Mouse (Mus musculus) right cerebral cortex, adult 2 months (tissue): ENCODE results near the gene Prkab1.

Experiments
- DNase-seq, 2 experiments: peaks; one replicate each; pipeline ENCODE4 v3.0.0; 2021 to 2022; ENCODE audit warnings: low spot score in 2 of 2

Gene Prkab1

DNA sequence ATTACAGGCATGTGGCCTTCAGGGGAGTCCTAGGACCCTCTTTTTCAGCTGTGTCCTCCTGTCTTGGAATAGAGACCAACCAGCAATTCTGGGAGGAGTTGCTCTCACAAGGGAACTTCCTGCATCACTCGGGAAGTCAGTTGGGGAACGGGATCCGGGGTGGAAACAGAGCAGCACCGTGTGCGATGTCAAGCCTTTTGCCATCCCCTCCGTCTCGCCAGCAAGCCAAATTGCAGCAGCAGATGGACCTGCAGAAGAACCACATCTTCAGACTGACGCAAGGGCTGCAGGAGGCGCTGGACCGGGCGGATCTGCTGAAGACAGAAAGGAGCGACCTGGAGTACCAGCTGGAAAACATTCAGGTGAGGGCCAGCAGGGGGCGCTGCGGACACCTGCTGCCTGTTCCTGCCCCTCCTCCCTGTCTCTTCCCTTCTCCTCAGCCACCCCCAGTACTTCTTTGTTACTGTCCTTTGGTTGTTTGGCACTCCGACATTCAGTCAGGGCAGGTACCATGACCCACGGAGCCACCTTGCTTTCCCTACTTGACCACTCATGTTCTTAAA lies 45.1 kb downstream of the Prkab1 start:
- no peak for DNase-seq

DNA sequence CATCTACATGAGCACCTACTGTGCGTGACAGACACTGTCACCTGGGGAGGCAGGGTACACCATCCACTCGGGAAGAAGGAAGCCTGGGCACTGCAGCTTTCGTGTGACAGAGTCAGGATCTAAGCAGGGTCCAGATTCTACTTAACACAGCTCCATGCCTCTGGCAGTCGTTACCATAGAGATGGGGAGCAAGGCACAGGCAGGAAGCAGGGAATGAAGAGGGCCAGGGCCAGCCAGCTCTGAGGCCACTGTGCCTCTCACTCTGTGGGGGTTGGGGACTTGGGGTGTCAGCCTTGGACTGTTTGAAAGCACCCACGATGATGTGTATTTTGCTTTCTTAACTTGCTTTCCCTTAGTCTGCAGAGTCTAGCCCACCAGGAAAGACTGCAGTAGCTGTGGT lies 46.1 kb downstream of the Prkab1 start:
- DNase-seq = no peak

DNA sequence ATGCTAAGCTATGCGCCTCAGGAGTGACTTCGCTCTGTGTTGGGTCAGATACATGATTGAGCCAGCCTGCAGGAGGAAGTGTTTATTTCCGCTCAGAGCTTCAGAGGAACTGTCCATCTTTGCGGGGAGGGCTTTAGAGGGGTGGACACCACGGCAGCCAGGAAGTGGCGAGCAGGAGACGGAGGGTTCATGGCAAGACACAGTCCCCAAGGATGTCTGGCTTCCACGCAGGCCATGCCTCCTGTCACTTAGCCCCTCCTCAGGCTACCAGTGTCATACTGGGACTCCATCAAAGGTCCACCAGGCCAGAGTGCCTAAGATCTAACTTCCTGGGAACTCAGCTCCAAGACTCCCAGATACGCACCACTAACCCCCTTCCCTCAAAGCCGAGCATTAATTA lies 46.6 kb downstream of the Prkab1 start:
- DNase-seq = no peak

DNA sequence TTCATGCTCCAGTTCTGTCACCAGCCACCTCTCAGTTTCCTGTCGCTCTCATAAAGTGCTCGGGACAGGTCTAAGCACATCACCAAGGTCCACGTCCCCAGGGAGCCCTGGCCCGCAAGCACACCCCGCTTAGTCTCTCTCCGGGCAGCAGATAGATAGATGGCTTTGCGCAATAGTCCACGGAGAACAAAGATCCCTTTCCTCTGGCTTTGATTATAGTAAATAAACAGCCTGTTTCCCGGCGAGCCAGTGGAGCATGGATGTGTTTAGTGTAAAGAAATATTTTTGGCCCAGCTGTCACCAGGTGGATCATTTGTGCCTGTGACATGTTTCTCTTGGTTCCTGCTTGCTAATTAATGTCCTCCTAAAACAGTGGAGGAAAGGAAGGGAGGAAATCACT lies 47.0 kb downstream of the Prkab1 start:
- no peak for DNase-seq

DNA sequence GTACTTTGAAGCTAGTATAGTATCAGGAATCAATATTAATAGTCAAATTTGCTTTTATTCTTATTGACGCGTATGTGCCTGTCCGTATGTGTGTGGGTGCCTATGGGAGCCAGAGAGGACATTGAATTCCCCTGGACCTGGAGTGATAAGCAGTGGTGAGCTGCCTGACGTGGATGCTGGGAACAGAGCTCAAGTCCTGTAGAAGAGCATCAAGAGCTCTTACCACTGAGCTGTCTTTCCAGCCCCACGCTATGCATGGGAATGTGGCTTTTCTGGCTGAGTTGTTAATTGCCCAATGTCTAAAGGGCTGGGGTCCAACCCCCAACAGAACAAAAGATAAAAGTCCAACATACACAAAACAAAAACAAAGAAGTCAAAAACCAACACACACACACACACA lies 47.9 kb downstream of the Prkab1 start:
- DNase-seq = no peak

- DNase-seq = no peak
Observed at GRCm38 (mm10) chr5:115975672-115976071, 48.6 kb downstream of the Prkab1 start.

DNA sequence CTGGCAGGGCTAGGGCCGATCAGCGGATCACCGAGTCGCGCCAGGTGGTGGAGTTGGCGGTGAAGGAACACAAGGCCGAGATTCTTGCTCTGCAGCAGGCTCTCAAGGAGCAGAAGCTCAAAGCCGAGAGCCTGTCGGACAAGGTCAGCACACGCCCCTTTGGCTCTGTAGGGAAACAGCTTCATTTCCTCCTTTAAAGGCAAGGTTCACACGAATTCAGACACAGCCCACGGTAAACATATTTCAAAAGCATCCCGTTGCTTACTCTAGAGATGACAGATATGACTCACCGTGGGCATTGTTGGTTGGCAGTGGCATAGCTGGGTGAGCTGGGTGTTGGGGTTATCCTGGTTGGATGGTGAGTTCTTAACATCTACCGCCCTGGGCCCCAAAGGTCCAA lies 53.1 kb downstream of the Prkab1 start:
- no peak for DNase-seq
